Mouse (Mus musculus) embryo, embryonic 9.5 days (tissue): ENCODE results near the gene Defa21.
"Not testable (repeated sequence)": the region's sequence is repeated elsewhere in the genome, so short reads cannot be mapped to it uniquely, and the experiment has no call there.

Experiments
- DNase-seq: peaks from one replicate; pipeline ENCODE4 v3.0.0-alpha.2; 2017; ENCODE audit errors: extremely low spot score

The Defa21 gene

GRCm38 (mm10) chr8:21025245-21025644 lies at the start of gene Defa21:
Gene Defa21 (plus strand): TSS chr8:21025545.
- not testable (repeated sequence) for DNase-seq

GRCm38 (mm10) chr8:20979846-20980245 lies 45.5 kb upstream of the Defa21 start:
- DNase-seq: no peak

- not testable (repeated sequence) for DNase-seq
These were observed 31.3 kb upstream of the Defa21 start for GRCm38 (mm10) chr8:20994042-20994441.

- DNase-seq: no peak
These were observed 28.6 kb upstream of the Defa21 start for GRCm38 (mm10) chr8:20996776-20997175.

- DNase-seq: no peak
These were observed 28.1 kb upstream of the Defa21 start for GRCm38 (mm10) chr8:20997291-20997690.

GRCm38 (mm10) chr8:21001171-21001570 lies 24.2 kb upstream of the Defa21 start:
- DNase-seq: peak; percentile 15

- no peak for DNase-seq
These were observed 18.5 kb upstream of the Defa21 start for GRCm38 (mm10) chr8:21006801-21007200.

GRCm38 (mm10) chr8:21008578-21008977 lies 16.8 kb upstream of the Defa21 start:
- DNase-seq: not testable (repeated sequence)

GRCm38 (mm10) chr8:21010548-21010947 lies 14.8 kb upstream of the Defa21 start:
- DNase-seq: not testable (repeated sequence)

- not testable (repeated sequence) for DNase-seq
These were observed 29.4 kb downstream of the Defa21 start, which contains the start of gene Defa23 for GRCm38 (mm10) chr8:21054747-21055146. Gene Defa23 (plus strand): TSS chr8:21055047.

GRCm38 (mm10) chr8:21064738-21065137 lies 39.4 kb downstream of the Defa21 start, which contains the start of gene Defa35:
Gene Defa35 (plus strand): TSS chr8:21065038.
- DNase-seq: not testable (repeated sequence)
